Mouse (Mus musculus) heart, postnatal 25 days (tissue): ENCODE data around the gene Rgs5. TPM values are rescaled to one million over a fixed set of nuclear protein-coding genes. Genes with fewer than 3 reads are reported as not detected.
A peak's percentile ranks its signal among the peaks of the same experiment; 100 is the strongest.

Source experiments
- DNase-seq: peaks from one replicate; pipeline ENCODE4 v3.0.0; 2022; ENCODE audit warnings: low spot score
- intact Hi-C: fragments of 180-260 bp; cut with DNase I; formaldehyde crosslinking; loops from one replicate; pipeline ENCODE4 v1.15.1; 2025
- total RNA-seq, 2 experiments: library from RNA; stranded (reverse); gene quantifications; 2 replicates each; pipeline ENCODE4 v1.2.3; 2021

Rgs5 gene
- total RNA-seq, 2 experiments from 2014 or later: 278 to 331 TPM

DNA sequence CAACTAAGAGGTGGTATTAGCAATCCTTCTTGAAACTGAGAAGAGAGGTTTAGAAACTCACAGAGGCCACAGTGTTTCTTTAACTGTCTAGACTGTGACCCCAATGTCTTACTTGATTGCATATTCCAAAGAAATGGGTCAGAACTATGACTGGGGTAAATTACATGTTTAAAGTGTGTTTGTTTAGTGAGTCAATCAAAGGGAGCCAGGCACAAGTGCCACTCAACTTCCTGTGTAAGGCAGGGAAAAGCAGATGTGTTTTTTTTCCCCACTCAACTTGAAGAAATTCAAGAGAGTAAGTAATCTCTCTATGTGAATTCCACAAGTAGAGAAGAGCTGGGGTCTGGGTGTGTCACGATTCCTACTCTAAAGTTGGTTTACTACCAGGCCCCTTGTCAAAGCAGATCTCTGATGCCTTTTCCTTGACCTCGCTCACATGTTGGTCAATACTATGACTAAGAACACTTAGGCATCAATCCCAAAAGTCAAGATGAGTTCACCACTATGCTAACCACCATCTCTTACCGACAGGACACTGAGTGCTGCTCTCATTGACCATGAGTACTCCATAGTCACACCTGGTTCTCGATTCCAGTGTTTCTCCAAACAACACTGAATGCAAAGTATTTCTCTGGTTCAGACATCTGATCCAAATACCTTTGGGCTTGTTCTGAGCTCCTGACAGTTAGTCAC is 49.2 kb downstream of the Rgs5 start:
- intact Hi-C loops: no loop called here
- no peak for DNase-seq

GRCm38 (mm10) chr1:169721836-169722235 is 66.5 kb downstream of the Rgs5 start:
- intact Hi-C loops: no loop called here

GRCm38 (mm10) chr1:169726319-169726718 is 71.0 kb downstream of the Rgs5 start:
- intact Hi-C loops: no loop called here
- no peak for DNase-seq

More at GRCm38 (mm10) chr1:169721836-169722235, 66.5 kb downstream of the Rgs5 start:
- no peak for DNase-seq

DNA sequence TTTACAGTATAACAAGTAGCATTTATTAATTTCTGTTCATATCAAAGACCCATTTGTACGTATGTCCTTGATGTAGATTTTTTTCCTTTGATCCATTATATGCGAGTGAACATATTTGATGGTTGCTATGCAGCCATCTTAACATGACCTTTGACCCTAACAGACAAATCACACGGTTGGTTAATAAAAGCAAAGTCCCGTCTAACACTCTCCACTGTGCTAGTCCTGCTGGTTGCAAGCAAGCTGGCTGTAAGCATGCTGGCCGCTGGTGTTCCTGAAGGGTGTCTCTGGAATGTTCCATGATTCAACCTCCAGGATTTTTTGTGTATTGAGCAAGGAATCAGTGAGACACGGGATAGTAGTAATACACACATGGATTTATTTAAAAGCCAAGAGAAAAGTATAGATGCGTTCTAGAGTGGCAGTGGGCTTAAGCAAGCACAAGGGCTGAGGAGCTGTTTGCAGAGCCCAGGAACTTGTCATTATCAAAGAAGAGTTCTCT is 75.3 kb downstream of the Rgs5 start:
- intact Hi-C loops: no loop called here

DNA sequence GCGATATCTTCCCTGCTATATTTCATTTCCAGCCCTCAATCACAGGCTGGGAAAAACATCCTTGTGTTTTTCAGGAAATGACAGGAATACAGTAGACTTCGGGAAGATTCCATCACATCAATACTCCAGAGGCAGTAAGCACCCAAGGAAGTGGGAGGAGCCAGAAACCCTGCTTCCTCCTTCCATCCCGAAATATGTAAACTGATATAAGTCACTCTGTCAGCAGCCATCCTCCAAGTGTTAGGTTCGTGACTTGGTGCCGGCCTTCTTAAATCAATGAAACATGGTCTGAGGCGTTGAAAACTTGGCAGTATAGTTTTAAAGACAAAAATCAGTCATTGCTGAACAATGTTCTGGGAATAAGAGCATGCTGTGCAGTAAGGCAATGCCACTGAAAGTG is 80.8 kb downstream of the Rgs5 start:
- DNase-seq: no peak
- intact Hi-C loops: loop anchor here (5.0 kb wide), 1 partner anchor 49 kb away; no protein-coding TSS in a partner anchor

More for the DNA sequence above, 75.3 kb downstream of the Rgs5 start:
- DNase-seq: no peak

GRCm38 (mm10) chr1:169737231-169737630 is 81.9 kb downstream of the Rgs5 start:
- peak; percentile 3 for DNase-seq
- intact Hi-C loops: loop anchor here (5.0 kb wide), 1 partner anchor 50 kb away; no protein-coding TSS in a partner anchor

GRCm38 (mm10) chr1:169741147-169741546 is 85.8 kb downstream of the Rgs5 start:
- no peak for DNase-seq
- intact Hi-C loops: no loop called here

Other genes with a start within 250 kb of the Rgs5 start
- 1 to 10 TPM in 1 of 2 experiments, under 1 TPM in 1; 0.87 to 1.2 TPM for gene Nuf2, start 124.0 kb upstream of the Rgs5 start, total RNA-seq
- 10 to 100 TPM; 13.5 to 20.4 TPM for gene Rgs4, start 92.1 kb downstream of the Rgs5 start, total RNA-seq